Mouse (Mus musculus) ES-E14 (cell line): Measurements from ENCODE around the gene Plce1. TPM values are rescaled to one million over a fixed set of nuclear protein-coding genes. Genes with fewer than 3 reads are reported as not detected.

Source experiments
- DNase-seq: peaks from one replicate; pipeline ENCODE4 v3.0.0-alpha.2; 2013; ENCODE audit warnings: low read depth, low spot score
- H3K27ac ChIP-seq: 2 replicates; pipeline ENCODE4 v1.5.1; 2012; ENCODE audit warnings: low read depth, mild to moderate bottlenecking, low read length, moderate library complexity, mixed read lengths; ENCODE audit not compliant: poor library complexity, insufficient read depth, severe bottlenecking
- H3K36me3 ChIP-seq: 2 replicates; pipeline ENCODE4 v1.6.1; 2012; ENCODE audit warnings: mild to moderate bottlenecking, low read length, moderate library complexity, mixed read lengths; ENCODE audit not compliant: control insufficient read depth, poor library complexity, insufficient read depth, severe bottlenecking
- H3K4me1 ChIP-seq, 2 experiments: fragments of 150-350 bp in 1 of 2; sonication (generic) in 1 of 2; 2 replicates each; pipeline ENCODE4 v1.6.1; 2012; ENCODE audit warnings: low read length in 2 of 2, mild to moderate bottlenecking in 1 of 2, mixed read lengths in 1 of 2; ENCODE audit not compliant: control insufficient read depth in 2 of 2, insufficient read depth in 2 of 2, poor library complexity in 1 of 2
- H3K4me3 ChIP-seq, 2 experiments: fragments of 150-350 bp in 1 of 2; sonication (generic) in 1 of 2; 2 replicates each; pipeline ENCODE4 v1.5.1; 2012; ENCODE audit warnings: low read length in 2 of 2, low read depth in 1 of 2, mild to moderate bottlenecking in 1 of 2, mixed read lengths in 1 of 2; ENCODE audit not compliant: insufficient read depth in 1 of 2, poor library complexity in 1 of 2, severe bottlenecking in 1 of 2
- H3K9ac ChIP-seq: 2 replicates; pipeline ENCODE4 v1.6.1; 2012; ENCODE audit warnings: low read depth, mild to moderate bottlenecking, low read length, mixed read lengths; ENCODE audit not compliant: poor library complexity, insufficient read depth, severe bottlenecking
- H3K9me3 ChIP-seq: fragments of 150-350 bp; sonication (generic); 2 replicates; pipeline ENCODE4 v1.6.1; 2012; ENCODE audit warnings: low read depth, mild to moderate bottlenecking, low read length; ENCODE audit not compliant: control insufficient read depth, insufficient read depth
- CHD2 ChIP-seq: IDR thresholded peaks from 2 replicates; pipeline ENCODE4 v1.6.1; 2014; ENCODE audit warnings: mild to moderate bottlenecking, low read depth, low read length, inconsistent platforms
- HCFC1 ChIP-seq: IDR thresholded peaks from 2 replicates; pipeline ENCODE4 v1.6.1; 2012; ENCODE audit warnings: low read length, inconsistent platforms, borderline replicate concordance; ENCODE audit not compliant: insufficient read depth
- MAFK ChIP-seq: IDR thresholded peaks from 2 replicates; pipeline ENCODE4 v1.6.1; 2014; ENCODE audit warnings: mild to moderate bottlenecking, low read depth, low read length, inconsistent platforms; ENCODE audit not compliant: insufficient read depth
- ZC3H11A ChIP-seq: IDR thresholded peaks from 2 replicates; pipeline ENCODE4 v1.6.1; 2012; ENCODE audit warnings: low read depth, mild to moderate bottlenecking, inconsistent platforms, low read length, borderline replicate concordance
- ZNF384 ChIP-seq: IDR thresholded peaks from 2 replicates; pipeline ENCODE4 v1.6.1; 2012; ENCODE audit warnings: low read depth, low read length, inconsistent platforms
- in situ Hi-C, 2 experiments: fragments of 600-800 bp; cut with MboI; formaldehyde crosslinking; loops; one replicate each; pipeline ENCODE4 v1.15.1; 2025; ENCODE audit warnings: low sequenced_read_pairs in 2 of 2, inconsistent platforms in 1 of 2; ENCODE audit not compliant: unreplicated experiment in 2 of 2
- total RNA-seq: library from RNA; depleted of rRNA; stranded (reverse); fragments of 300-350 nt; gene quantifications from 2 replicates; pipeline ENCODE4 v1.2.3, GENCODE M21; 2012; rRNA removed

Gene Plce1
- total RNA-seq, result 2.2 and 3.2 TPM in 2 replicates

DNA sequence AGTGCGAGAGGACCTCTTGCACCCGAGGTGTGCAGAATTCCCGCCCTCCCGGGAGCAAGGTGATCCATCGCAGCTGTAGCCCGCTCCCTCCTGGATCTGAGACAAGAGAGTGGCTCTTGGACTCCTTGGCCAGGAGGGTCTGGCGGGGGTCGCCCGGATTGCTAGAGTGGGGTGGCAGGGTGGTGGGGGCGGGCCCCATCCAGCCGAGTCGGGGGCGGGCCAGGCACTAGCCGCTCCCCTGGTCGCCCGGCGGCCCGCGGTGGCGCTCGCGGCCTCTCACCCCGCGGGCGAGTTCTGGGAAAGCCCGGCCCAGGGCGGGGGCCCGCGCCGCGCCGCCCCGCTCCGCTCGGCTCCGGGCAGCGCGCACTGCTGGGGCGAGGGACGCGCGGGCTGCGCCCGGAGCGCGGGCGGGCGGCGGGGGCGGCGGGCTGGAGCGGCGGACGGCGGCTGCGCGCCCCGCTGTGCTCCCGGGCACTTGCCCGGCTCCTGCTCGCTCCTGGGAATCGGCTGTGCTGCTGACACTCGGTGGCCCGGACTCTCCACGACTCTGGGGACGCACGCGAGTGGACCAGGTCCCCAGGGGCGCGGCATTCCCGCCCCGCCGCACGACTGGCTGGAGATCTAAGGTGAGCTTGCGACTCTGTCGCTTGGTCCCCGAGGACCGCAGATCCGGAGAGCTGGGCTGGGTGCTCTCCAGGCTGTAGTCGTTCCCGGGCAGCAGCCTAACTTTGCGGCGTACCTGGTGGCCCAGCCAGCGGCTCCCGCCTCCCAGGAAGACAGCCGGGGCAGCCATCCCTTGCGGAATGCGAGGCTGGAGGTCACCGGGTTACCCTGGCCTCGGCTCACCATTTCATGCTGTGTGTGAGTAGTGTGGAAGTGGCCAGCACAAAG is at the start of gene Plce1:
TSS of gene Plce1 (plus strand) at position 379 of the 891 bp plus-strand sequence.
- Histone ChIP-seq H3K27ac (no peak within 1 kb of the TSS), H3K4me1 (peaks cover 5 to 7% of the 10 kb centered on the region in 2 experiments; a peak in 2 of 4 replicates), H3K9me3 (no peaks in the 10 kb centered on the region), H3K36me3 (no peaks in the 10 kb centered on the region), H3K9ac (peak within 1 kb of the TSS; percentile 71), H3K4me3 (peak within 1 kb of the TSS; percentile 80 to 90)
- in situ Hi-C loops, result no loop called here
- TF ChIP-seq MAFK (no peak), CHD2 (no peak), ZC3H11A (no peak)
- DNase-seq, result peak; percentile 21

DNA sequence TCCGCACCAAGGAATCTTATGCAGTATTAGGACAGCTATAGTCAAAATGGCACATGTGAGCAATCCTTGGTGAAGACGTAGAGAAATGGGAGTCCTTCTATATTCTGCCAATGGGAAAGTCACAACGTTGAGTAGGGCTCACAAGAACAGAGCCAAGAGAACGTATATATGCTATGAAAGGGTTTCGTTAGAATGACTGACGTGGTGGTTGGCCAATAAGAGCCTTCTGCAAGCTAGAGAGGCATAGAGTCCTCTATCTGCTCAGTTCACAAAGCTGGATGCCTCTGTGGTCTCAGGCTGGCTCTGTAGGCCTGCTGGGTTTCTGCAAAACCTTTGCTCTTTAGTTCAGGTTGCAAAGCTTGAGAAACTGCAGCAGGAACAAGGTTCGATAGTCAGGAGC is 49.6 kb upstream of the Plce1 start:
- H3K9me3 ChIP-seq, result no peaks in the 10 kb centered on the region
- no peak overlapping the region for H3K27ac ChIP-seq
- peaks cover 0 to 3% of the 10 kb centered on the region in 2 experiments; a peak in 1 of 4 replicates for H3K4me1 ChIP-seq
- H3K4me3 ChIP-seq, result peak overlapping the region in 1 of 2 experiments; percentile 71; a peak in 2 of 4 replicates
- DNase-seq, result no peak
- no peak for TF ChIP-seq ZC3H11A
- no peak for TF ChIP-seq CHD2
- no peak for TF ChIP-seq HCFC1
- no peak for TF ChIP-seq ZNF384
- no peak for TF ChIP-seq MAFK
- in situ Hi-C loops, result loop anchor here in 1 of 2 experiments (25.0 kb wide), 1 partner anchor 331 kb away; no protein-coding TSS in a partner anchor
- no peak overlapping the region for H3K9ac ChIP-seq
- H3K36me3 ChIP-seq, result no peaks in the 10 kb centered on the region

DNA sequence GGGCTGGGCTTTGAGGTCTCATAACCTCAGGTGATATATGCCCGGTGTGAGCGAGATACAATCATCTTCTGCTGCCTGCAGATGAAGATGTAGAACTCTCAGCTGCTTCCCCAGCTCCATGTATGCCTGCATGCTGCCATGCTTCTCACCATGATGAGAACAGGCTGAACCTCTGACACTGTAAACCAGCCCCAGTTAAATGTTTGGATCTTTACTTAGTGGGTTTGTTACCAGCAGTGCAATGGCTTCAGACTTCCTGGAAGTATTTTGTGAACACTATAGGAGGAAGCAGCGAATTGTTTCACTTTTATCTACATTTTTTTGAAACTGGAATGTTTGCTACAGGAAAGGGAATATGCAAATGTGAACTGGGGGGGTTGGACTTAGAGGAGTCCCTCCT is 48.9 kb upstream of the Plce1 start:
- Histone ChIP-seq H3K9me3 (no peaks in the 10 kb centered on the region), H3K4me3 (no peak overlapping the region), H3K9ac (no peak overlapping the region), H3K36me3 (no peaks in the 10 kb centered on the region), H3K4me1 (peaks cover 0 to 3% of the 10 kb centered on the region in 2 experiments; a peak in 1 of 4 replicates), H3K27ac (no peak overlapping the region)
- in situ Hi-C loops, result loop anchor here in 1 of 2 experiments (25.0 kb wide), 1 partner anchor 330 kb away; no protein-coding TSS in a partner anchor
- no peak for DNase-seq
- TF ChIP-seq ZC3H11A (no peak), HCFC1 (no peak), ZNF384 (no peak), MAFK (no peak), CHD2 (no peak)

- Histone ChIP-seq H3K4me3 (no peak overlapping the region), H3K9me3 (no peaks in the 10 kb centered on the region), H3K4me1 (peaks cover 0 to 3% of the 10 kb centered on the region in 2 experiments; a peak in 1 of 4 replicates), H3K9ac (no peak overlapping the region), H3K27ac (no peak overlapping the region), H3K36me3 (no peaks in the 10 kb centered on the region)
- TF ChIP-seq ZNF384, result no peak
- no peak for TF ChIP-seq MAFK
- TF ChIP-seq HCFC1, result no peak
- no peak for TF ChIP-seq CHD2
- TF ChIP-seq ZC3H11A, result no peak
- in situ Hi-C loops, result loop anchor here in 1 of 2 experiments (25.0 kb wide), 1 partner anchor 329 kb away; no protein-coding TSS in a partner anchor
- no peak for DNase-seq
Measured at GRCm38 (mm10) chr19:38433381-38433780, 47.5 kb upstream of the Plce1 start.
